Mouse (Mus musculus): Measurements from ENCODE around the gene Zfp319.
A peak's percentile ranks its signal among the peaks of the same experiment; 100 is the strongest.
"Not testable (repeated sequence)": the region's sequence is repeated elsewhere in the genome, so short reads cannot be mapped to it uniquely, and the experiment has no call there.

Gene Zfp319

DNA sequence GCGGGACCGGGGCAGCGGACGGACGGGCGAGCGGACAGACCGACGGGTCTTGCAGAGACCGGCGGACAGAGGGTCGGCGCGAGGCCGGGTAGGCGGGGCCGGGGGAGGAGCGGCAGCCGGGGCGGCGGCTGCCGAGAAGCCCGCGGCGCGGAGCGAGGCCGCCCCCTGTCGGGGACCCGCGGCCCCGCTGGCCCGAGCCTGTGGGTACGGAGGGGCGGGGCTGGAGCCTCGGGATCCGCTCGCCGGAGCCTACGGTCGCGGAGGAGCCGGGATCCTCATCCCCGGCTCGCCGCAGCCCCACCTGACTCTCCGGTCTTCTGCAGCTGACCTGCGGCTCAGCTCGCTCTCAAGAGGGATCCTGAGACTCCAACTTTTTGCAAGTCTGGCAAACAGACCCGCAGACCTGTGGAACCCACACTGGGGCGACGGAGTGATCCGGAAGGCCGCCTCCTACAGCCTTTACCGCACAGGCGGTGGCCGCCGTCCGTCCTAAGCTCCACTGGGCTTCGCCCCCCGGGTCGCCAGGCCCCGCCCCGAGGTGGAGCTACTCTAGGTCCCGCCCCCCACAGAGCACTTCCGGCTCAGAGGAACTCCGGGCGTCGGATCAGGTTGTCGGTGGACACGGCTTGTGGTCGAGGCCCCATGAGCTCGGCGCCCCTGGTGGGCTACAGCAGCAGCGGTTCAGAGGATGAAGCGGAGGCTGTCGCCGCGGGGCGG is at the start of gene Zfp319, which contains the start of gene Usb1:
Gene Zfp319 (minus strand): TSS at position 231 of the 717 bp plus-strand sequence.
Gene Usb1 (plus strand): TSS at position 565 of the 717 bp plus-strand sequence.
- DNase-seq = peak; percentile 94

DNA sequence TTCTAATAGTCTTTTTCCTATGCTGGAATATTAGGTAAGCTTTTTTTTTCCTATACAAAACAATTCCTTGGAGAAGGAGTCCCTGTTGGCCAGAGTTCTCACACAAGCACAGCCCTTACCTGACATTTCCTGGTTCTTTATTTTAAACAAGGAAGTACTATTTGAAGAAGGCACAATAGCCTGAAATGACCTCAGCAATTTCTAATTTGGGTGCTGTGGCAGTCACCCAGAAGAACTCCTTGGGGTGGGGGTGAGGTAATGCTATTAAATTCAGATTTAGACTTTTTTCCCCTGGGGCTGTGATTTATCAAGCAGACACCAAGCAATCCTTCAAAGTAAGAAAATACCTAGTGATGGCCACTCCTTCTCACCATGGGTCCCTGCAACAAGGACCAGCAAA is 49.2 kb upstream of the Zfp319 start:
- DNase-seq = no peak

DNA sequence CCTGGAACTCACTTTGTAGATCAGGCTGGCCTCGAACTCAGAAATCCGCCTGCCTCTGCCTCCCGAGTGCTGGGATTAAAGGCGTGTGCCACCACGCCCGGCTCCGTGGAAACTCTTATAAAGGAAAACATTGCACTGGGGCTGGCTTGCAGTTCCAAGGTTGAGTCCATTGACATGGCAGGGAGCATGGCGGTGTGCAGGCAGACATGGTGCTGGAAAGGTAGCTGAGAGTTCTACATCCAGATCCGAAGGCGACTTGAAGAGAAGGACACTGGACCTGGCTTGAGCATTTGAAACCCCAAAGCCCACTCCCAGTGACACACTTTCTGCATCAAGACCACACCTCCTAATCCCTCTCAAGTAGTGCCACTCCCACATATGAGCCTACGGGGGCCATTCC is 47.2 kb upstream of the Zfp319 start:
- not testable (repeated sequence) for DNase-seq

DNA sequence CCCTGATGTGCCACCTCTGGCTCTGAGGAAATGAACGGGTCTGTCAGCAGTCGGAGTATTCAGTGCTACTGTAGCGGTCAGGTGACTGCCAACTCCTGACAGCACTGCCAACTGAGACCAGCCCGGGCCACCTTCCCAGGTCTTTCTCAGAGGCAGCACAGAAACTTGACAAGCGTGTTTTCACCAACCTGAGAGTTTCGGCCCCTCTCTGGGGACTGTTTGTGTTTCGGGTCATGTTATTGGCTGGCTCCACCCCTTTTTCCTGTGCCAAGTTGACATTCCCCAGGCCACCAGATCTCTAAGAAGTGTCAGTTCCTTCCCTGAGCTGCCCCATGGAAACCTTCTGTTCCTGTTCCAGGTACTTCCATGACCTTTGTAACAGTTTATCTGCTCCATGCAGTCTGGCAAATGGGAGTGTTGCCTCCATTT is 46.1 kb upstream of the Zfp319 start:
- no peak for DNase-seq

DNA sequence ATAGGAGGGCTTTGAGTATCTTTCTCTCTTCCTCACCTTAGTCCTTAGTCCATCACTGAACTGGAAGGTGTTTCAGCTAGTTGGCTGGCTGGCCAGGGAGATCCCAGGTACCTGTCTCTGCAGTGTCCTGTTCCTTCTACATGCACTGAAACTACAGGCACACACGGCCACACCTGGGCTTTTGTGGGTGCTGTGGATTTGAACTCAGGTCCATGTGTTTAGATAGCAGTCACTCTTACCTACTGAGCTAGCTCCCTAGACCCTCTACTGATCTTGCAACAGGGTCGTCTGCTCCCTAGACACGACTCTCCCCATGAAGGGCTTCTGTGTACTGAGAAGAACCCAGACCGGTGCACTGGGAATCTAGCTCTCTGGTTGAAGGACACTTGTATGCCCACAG is 45.4 kb upstream of the Zfp319 start:
- no peak for DNase-seq

DNA sequence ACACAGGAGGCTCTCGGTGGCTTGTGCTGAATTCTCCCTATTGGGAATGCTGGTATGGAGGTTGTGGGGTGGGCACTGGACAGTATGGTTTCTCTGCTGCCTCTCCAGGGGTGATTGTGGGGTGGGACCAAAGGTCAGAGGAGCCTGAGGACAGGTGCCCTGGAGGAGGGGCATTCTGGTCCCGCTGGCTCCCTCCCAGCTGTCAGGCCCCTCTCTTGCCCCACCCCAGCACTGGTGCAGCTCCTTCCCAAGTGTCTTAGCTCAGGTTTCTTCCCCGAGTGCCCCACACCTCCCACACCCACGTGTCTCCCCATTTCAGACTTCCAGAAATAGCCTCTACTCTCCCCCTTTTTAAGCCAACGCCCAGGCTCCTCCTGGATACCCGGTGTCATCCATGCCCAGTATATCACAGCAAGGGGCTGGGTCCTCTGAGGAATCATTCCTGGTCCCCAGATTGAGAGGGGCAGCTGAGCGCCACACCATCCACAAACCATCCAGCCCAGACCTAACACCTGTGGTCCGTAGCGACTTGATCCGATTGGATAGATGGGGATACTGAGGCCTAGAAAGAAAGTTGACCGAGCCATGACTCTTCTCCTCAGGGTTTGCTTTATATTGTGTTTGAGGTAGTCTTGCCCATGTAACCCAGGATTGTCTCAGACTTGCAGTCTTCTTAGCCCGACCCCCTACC is 44.7 kb upstream of the Zfp319 start:
- no peak for DNase-seq

DNA sequence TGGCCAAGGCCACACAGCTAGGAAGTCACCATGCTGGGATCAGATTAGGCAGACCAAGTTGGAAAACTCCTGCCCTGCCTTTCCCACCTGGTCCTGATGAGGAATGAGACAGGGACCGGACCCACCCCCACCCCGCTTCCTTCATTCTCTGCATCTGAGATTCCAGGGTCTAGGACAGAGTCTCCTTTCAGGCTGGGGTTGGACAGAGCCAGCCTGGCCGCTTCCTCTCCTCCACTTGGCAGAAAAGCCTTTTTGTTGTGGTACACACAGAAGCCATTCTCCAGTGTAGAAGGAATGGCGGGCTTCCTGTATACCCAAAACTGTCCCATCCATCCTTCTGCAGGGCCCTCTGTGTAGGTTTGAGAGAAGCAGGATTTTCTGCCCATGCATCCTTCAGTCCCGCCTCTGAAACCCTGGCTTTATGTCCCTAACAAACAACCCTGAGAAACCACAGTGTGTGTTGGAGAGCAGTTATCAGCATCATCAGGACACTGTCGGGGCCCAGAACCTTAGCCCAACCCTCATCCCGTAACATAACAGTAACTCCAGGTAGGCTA is 43.7 kb upstream of the Zfp319 start:
- DNase-seq = no peak

DNA sequence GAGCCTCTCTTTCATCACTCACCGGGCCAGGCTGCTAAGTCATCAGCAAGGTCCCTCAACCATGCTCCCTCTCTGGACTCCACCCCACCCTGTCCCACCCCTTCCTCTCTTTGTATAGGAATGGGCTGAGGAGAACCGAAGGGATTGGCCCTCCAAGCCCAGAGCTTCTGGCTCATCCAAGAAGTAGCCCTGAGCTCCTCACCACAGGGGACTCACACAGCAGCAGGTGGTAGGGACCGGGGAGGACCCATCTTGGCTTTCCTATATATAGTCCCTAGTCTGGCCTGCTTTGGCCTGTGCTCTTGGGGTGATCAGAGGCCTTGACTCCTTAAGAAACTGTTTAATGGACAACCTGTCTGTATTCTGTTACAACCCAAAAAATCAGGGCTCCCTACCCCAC is 42.7 kb upstream of the Zfp319 start:
- no peak for DNase-seq

DNA sequence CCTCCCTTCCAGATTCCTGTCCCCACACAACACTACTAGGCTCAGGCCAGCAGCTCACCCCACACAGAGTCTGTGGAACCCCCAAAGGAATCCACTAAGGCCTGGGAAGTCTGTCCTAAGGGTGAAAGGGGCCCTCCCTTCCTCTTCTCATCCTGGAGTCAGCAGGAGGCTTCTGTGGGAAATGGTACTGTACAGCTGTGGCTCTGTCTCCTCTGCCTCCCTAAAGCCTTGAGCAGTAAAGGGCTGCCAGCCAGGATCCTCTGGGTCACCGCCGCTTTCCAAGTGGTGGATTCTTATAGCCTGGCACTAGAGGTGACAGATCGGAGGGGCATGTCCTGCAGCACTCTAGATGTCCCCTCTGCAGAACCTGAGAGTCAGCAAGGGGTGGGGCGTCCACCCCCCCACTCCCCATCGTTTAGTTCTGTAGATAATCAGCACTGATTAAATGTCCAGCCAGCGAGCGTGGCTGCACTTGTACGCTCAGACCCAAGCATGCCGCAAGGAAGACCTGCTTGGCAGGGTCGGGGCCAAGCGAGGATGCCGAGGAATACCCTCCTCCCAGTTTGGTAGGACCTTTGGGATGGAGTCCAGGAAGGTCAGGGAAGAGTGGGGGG is 41.7 kb upstream of the Zfp319 start:
- no peak for DNase-seq

DNA sequence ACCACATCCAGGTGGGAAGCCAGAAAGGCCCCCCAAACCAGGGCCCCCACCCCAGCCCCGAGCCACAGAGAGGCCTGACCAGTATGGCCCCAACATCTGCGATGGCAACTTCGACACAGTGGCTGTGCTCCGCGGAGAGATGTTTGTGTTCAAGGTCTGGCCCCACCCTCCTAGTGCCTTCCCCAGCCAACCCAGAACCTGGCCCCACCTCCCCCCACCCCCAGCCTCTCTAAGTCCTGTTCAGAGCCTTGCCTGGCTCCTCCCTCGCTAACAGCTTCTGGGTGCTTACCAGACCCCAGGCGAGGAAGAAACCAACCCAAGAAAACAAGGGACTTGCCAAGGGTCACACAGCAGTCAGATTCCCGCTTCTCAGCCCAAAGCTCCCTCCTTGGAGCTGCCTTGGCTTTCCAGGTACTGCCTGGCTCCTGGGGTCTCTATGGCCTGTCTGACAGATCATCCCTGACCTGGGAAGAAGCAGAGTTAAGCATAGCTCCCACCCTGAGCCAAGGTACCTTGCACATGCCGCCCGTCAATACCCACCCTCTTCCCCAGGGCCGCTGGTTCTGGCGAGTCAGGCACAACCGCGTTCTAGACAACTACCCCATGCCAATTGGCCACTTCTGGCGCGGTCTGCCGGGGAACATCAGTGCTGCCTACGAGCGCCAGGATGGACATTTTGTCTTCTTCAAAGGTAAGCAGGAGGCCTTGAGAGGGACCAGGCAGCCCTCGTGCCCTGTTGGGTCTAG is 38.0 kb upstream of the Zfp319 start:
- no peak for DNase-seq

DNA sequence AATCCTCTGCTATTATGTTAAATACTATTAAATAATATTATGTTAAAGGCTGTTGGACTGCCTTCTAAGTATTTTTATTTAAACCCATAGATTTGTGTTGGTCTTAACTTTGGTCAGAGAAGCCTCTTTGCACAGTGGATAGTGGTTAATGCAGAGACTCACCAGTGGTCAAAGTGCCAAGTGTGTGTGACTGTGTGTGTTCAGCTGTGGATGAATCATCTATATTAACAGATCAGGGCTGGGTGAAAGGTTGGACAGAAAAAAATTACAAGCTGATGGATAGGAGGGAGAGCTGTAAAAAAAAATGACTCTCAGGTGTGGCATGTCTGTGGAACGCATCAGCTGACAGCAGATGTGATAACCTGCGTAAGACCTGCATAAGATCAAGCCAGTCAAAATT is 32.1 kb upstream of the Zfp319 start:
- DNase-seq = no peak

DNA sequence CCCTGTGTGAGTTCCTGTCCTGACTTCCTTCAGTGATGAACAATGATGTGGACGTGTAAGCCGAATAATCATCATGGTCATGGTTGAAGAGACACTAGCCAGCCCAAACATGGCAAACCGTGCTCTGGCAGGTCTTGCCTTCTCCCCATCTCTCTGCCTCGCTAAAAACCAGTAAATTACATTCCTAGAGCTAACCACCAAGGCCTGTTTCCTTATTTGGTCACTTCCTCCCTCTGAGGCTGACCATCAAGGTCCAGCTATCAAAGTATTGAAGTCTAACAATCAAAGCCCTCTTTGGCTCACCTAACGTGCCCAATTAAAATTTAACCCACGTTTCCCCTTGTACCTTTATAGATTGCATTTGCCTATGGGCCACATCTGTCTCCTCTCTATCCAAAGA is 30.5 kb upstream of the Zfp319 start:
- DNase-seq = no peak

DNA sequence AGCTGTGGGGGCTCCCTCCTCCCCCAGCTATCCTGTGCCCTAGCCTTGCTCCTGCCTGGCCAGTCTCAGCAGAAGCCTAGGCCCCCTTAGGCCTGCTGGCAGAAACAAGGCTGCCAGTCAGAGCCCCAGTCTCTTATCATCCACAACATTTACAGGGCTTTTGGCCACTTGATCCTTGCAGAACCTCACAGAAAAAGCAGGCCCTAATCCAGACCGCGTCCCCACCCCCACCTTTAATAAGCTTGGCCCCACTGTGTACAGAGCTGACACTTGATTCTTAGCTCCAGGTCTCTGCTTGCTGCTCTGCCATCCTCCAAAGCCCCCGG is 29.2 kb upstream of the Zfp319 start:
- no peak for DNase-seq

DNA sequence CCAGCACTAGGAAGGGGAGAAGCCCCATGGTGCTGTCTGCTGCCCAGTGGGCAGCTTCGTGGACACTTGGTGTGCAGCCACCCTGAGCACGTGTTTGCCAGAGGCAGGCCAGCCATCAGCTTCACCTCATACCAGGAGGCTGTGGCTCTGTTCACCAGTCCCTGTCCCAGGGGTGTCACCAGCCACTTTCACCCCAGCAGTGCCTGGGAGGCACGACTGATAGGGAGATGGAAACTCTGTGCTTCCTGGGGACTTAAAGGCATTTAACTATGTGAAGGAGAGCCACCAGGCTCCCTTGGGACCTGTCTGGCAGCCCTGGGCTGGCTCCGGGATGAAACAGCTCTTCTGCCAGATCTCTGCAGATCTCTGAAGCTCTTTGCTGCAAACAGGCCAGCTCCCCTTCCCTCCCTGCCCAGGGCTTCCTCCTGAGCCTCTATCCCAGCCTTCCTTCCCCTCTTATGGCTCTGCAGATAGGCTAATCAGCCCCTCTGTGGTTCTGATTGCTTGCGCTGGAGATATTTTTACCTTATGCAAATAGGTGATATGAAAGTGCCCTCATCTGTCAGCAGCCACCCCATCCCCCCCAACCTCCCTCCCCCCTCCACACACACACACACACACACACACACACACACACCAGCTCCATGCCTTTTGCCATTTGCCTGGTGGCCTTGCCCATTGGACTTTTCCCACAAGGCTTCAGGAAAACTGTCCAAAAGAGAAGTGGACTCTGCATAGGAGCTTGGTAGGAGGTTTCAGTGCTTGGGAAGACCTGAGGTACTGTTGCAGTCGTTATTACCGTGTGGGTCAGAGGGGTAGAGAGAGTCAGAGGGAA is 28.6 kb upstream of the Zfp319 start:
- DNase-seq = no peak

DNA sequence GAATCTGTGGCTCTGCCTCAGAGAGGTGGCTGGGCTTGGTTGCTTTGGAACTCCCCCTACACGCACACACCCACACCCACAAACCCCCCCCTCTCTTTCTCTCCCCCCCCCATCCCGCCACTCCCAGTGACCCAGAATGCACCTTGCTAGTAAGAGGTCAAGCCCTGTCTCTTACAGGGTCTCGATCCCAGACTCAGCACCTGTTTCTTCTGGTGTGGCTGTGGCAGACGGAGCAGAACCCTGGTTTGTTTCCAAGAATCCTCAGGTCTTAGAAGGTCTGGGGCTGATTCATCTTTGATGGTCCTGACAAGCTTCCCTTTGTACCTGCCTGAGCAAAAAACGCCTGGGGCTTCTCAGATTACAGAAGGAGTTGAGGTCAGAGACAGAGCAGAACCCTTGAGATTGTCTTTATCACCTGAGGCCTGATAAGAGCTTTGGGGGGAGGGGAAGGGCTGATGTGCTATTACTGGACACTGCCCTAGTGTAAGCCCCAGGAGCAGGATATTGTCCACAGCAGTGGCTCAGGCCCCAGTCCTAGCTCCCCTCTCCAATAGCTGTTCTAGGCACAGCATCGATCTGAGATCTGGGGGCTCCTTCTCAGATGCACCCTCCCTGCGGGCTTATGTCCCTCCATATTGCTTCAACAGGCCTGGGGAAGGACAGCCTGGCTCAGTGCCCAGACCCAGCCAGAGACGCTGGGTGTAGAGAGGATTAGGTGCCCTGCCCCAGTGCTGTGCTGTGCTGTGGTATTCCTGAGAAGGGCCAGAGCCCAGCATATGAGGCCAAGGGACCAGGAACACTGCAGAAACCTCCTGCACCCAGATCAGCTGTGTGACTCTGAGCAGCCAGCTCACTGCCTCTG is 27.0 kb upstream of the Zfp319 start:
- no peak for DNase-seq

DNA sequence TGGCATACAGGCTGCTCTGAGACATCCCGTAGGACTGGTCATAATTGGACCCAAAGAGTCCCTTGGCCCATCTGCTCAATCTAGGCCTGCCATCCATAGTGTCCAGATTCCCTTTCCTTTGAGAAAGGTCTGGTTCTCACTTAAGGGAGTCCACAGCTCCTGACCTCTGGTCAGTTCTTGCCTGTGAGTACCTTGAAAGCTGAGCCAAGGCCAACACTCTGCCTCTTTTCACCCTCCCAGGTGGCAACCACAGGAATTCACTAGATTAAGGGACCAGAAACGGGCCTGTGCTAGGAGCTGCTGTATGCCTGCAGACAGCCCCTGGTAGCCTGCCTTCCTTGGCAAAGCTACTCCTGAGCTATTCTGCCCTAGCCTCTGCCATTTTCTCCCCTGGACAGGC is 22.9 kb upstream of the Zfp319 start:
- DNase-seq = no peak

DNA sequence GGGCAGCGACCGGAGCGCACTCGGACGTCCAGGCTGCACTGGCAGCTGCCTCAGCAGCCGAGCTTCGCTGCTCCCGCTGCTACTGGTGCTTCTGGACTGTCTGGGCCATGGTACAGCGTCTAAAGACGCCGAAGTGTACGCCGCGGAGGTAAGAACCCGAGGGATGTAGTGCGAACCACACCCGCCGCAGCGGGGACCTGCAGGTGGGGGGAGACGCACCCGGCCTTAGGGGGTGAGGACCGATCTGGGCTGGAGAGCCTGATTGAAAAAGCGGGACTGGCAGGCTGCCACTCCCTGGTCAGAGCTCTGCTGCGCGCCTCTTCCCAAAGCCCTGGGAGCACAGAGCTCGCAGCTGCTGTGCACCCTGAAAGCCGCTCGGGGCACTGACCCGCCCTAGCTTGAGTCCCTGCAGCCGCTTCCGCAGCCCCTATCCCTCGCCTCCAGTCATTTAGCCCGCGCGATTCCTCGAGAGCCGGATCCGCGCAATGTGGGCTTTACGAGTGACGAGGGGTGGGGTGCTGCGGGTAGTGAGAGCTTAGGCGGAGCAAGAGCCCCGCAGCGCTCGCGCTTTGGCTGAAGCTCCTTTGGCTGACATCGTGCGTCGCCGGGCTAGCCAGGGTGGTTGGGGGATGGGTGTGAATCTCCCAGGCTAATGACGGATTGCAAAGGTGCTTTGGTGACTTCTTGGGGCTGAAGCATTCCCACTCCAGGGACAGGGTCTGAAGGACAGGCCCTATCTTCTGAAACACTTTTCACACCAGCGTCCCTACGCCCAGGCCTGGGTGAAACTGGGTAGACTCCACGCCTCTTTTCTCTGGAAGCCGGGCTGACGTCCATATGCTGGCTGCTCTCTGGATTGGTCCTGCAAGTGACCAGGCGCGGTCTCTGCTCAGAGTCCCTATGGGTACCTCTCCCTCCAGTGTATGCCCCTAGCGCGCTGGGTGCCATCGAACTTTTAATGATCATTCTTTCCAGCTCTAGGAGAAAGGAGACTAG is 21.4 kb upstream of the Zfp319 start:
- DNase-seq = peak; percentile 50

DNA sequence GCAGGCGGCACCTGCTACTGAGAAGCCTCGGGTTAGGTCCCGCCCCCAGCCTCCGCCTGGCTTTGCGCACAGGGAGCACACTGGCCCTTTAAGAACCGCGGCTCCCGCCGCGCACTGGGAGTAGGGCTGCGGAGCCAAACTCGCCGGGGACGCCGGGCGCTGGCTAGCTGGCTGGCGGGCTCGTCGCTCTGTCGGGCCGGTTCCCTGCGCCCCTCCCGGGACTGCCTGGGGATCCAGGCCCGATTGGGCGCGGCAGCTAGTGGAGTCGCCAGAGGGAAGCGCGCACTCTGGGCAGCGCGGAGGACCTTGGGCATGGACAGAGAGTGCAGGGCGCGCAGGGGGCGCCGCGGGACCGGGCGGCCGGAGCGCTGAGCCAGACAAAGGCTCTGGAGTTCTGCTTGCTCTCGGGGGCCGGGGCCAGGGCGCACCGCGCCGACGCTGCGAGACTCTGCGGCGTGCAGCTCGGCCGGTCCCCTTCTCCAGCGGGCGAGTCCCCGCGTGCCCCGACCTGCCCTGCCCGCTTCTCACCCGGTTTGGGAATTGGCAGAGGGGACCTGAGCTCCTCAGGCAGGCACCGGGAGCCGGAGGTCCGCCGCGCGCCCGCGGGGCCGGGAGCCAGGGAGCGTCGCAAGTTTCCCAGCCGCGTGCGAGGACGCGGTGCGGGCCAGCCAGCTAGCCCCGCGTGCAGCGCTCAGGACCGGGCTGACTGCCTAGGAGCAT is 20.6 kb upstream of the Zfp319 start, which contains the start of gene Mmp15:
Gene Mmp15 (plus strand): TSS at position 118 of the 720 bp plus-strand sequence.
- peak; percentile 65 for DNase-seq

DNA sequence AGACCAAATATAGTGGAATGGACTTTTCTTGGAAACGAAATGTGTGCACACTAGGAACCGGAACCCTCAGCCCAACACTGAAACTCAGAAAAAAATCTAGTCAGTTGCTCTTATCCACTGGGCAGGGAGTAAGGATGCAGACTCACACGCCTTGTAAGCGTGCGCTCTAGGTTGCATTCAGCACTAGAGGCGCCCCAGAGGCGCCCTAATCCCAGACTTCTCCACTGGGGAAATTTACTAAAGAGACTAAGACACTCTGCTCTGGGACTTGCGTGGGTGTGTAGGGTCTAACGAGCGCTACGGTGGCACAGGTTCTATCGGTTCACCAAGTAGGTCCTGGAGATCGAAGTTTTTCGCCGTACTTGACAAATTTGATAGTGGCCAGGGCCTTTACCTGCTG is 19.7 kb upstream of the Zfp319 start:
- no peak for DNase-seq

All from right cerebral cortex, postnatal 14 days (tissue).